Mouse (Mus musculus) heart, embryonic 14.5 days (tissue): ENCODE data around the gene Sac3d1. TPM values are rescaled to one million over a fixed set of nuclear protein-coding genes. Genes with fewer than 3 reads are reported as not detected.

Experiments
- ATAC-seq: fragments of 200-750 bp; cut with Nextera tagmentation; 2 replicates; pipeline ENCODE4 v1.8.0; 2017; ENCODE audit warnings: low read depth, moderate TSS enrichment; ENCODE audit not compliant: insufficient number of reproducible peaks, insufficient read depth, low FRiP score
- H3K27ac ChIP-seq, 2 experiments: fragments of 200-500 bp in 1 of 2; fragments of 300-500 bp in 1 of 2; sonication (generic) in 1 of 2; replicated peaks in 1 of 2; 2 replicates each; pipeline ENCODE4 v1.5.1; 2012 to 2014; ENCODE audit warnings: low read depth in 2 of 2, low read length in 2 of 2, control low read depth in 1 of 2, mild to moderate bottlenecking in 1 of 2, mixed read lengths in 1 of 2; ENCODE audit not compliant: control insufficient read depth in 1 of 2, insufficient read depth in 1 of 2
- H3K27me3 ChIP-seq: fragments of 300-500 bp; sonication (generic); 2 replicates; pipeline ENCODE4 v1.6.1; 2014; ENCODE audit warnings: mild to moderate bottlenecking, low read length, control low read depth; ENCODE audit not compliant: control insufficient read depth, insufficient read depth
- H3K36me3 ChIP-seq: fragments of 300-500 bp; sonication (generic); 2 replicates; pipeline ENCODE4 v1.6.1; 2014; ENCODE audit warnings: mild to moderate bottlenecking, control low read depth, low read length, mixed read lengths; ENCODE audit not compliant: control insufficient read depth, insufficient read depth
- H3K4me1 ChIP-seq, 2 experiments: fragments of 200-500 bp in 1 of 2; fragments of 300-500 bp in 1 of 2; sonication (generic) in 1 of 2; 2 replicates each; pipeline ENCODE4 v1.6.1; 2012 to 2014; ENCODE audit warnings: low read length in 2 of 2, control low read depth in 1 of 2, mixed read lengths in 1 of 2; ENCODE audit not compliant: control insufficient read depth in 2 of 2, insufficient read depth in 2 of 2
- H3K4me2 ChIP-seq: fragments of 300-500 bp; sonication (generic); 2 replicates; pipeline ENCODE4 v1.6.1; 2014; ENCODE audit warnings: mild to moderate bottlenecking, low read length
- H3K4me3 ChIP-seq, 2 experiments: fragments of 200-500 bp in 1 of 2; fragments of 300-500 bp in 1 of 2; sonication (generic) in 1 of 2; 2 replicates each; pipeline ENCODE4 v1.5.1; 2012 to 2014; ENCODE audit warnings: low read length in 2 of 2, mild to moderate bottlenecking in 2 of 2, control low read depth in 1 of 2, low read depth in 1 of 2, moderate library complexity in 1 of 2; ENCODE audit not compliant: control insufficient read depth in 1 of 2, insufficient read depth in 1 of 2
- H3K9ac ChIP-seq: fragments of 300-500 bp; sonication (generic); 2 replicates; pipeline ENCODE4 v1.6.1; 2014; ENCODE audit warnings: mild to moderate bottlenecking, low read length
- H3K9me3 ChIP-seq: fragments of 300-500 bp; sonication (generic); 2 replicates; pipeline ENCODE4 v1.6.1; 2016; ENCODE audit warnings: low read length, control low read depth; ENCODE audit not compliant: control insufficient read depth
- WGBS: fragments of 180-500 bp; shearing (Covaris S2); extraction: QIAGEN DNeasy Blood & Tissue Kit; methylation state at CpG from one replicate; pipeline ENCODE4 v1.1.7; 2014; 5-methylcytosine and 5-hydroxymethylcytosine counted together
- polyA plus RNA-seq: library from polyadenylated mRNA; unstranded; fragments of >200 nt; fragmentation: Nextera tagmentation; extraction: Ambion mirVana; gene quantifications from 2 replicates; pipeline ENCODE4 v1.2.1, GENCODE M21; 2014

Gene Sac3d1
- polyA plus RNA-seq, 1 experiment from 2014 or later: 36.3 TPM

DNA sequence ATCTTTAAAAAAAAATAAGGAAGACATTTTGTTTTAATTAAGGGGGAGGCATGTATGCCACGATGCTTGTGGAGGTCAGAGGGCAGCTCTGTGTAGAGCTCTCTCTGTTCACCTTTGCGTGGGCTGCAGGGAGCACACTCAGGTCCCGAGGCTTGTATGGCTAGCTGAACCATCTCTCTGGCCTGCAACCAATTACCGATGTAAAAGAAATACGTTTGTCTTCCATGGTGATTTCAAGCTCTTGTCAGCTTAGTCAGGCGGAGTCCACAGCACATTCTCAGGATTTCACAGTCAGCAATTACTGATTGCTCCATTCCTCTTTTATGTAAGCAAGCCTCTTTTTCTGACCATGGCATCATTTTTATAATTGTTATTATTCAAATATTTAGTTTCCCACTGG is 17.3 kb downstream of the Sac3d1 start:
- no peak overlapping the region for H3K27ac ChIP-seq
- no peaks in the 10 kb centered on the region for H3K27me3 ChIP-seq
- 75% methylated on average over 6 of the region's 6 CpGs for WGBS
- no peak for ATAC-seq
- peaks cover 5% of the 10 kb centered on the region; the same call in 1 of the 2 replicates for H3K36me3 ChIP-seq
- H3K4me1 ChIP-seq: no peaks in the 10 kb centered on the region
- H3K4me2 ChIP-seq: no peak overlapping the region
- no peak overlapping the region for H3K9ac ChIP-seq
- H3K9me3 ChIP-seq: no peaks in the 10 kb centered on the region
- no peak overlapping the region for H3K4me3 ChIP-seq

DNA sequence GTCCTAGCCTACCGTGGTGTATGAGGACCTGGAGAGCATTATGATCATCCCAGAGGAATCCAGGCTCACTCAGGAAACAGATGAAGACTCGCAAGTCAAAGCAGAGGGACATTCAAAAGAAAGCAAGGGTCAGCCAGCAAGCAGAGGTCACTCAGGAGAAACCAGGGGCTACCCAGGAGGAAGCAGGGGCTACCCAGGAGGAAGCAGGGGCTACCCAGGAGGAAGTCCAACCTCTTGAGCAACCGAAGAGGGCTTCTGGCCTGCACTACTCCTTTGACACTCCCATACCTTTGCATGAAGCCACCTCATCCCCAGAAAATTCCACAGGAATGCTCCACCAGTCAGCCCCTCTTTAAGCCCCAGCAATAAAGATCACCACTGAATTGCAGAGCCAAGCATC is 20.6 kb downstream of the Sac3d1 start:
- H3K9ac ChIP-seq: no peak overlapping the region
- no peak overlapping the region for H3K27ac ChIP-seq
- no peak overlapping the region for H3K4me2 ChIP-seq
- H3K4me1 ChIP-seq: no peaks in the 10 kb centered on the region
- 84% methylated on average over 3 of the region's 3 CpGs for WGBS
- ATAC-seq: no peak
- peaks cover 31% of the 10 kb centered on the region for H3K36me3 ChIP-seq
- H3K4me3 ChIP-seq: no peak overlapping the region
- no peaks in the 10 kb centered on the region for H3K9me3 ChIP-seq
- no peaks in the 10 kb centered on the region for H3K27me3 ChIP-seq

DNA sequence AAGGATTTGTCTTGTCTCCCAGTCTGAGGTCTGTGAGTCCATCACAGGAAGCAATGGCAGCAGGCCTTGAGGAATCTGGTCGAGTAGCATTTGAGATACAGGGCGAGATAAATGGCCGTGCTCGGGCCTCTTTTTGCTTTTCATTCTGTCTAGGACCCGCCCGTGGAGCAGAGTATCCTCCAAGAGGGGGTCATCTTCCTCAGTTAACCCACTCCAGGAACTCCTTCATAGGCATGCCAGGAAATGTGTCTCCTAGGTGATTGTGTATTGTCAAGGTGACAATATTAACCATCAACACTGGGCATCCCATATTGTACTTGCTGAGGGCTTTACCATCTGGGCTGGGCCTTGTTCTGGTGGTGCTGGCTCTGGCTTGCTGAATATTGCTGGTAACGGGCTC is 24.3 kb downstream of the Sac3d1 start, which contains the start of gene AC131692.1:
Gene AC131692.1, plus strand, starts transcription at position 301 of the 400 bp plus-strand sequence.
- peaks cover 65% of the 10 kb centered on the region for H3K36me3 ChIP-seq
- no peak within 1 kb of the TSS for H3K4me3 ChIP-seq
- ATAC-seq: no peak

DNA sequence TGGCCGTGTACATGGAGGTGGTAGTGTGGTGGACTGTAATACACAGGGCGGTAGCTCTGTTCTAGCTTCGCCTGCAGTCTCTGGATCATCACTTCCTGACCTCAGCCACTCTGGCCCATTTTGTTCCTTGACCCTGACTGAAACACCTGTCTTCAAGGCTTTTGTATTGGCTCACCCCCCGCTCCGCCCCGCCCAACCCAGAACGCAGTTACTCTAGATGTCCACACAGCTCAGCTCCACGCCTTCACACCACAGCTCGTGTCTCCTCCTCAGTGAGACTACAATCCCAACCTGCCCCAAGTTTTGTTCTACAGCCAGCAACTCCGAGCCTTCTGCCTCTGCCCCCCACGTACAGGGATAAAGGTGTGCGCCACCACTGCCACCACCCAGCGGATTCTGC is 29.6 kb downstream of the Sac3d1 start:
- H3K4me2 ChIP-seq: no peak overlapping the region
- H3K27me3 ChIP-seq: no peaks in the 10 kb centered on the region
- no peak for ATAC-seq
- H3K4me1 ChIP-seq: peaks cover 4 to 13% of the 10 kb centered on the region in 2 experiments; a peak in 3 of 4 replicates
- H3K36me3 ChIP-seq: peaks cover 65% of the 10 kb centered on the region
- no peak overlapping the region for H3K9ac ChIP-seq
- no peaks in the 10 kb centered on the region for H3K9me3 ChIP-seq
- no peak overlapping the region for H3K4me3 ChIP-seq
- no peak overlapping the region for H3K27ac ChIP-seq
- WGBS: 95% methylated on average over 13 of the region's 13 CpGs

More for the DNA sequence above, 24.3 kb downstream of the Sac3d1 start, which contains the start of gene AC131692.1:
- Histone ChIP-seq H3K4me2 (no peak within 1 kb of the TSS), H3K4me1 (no peaks in the 10 kb centered on the region), H3K9ac (no peak within 1 kb of the TSS), H3K27ac (no peak within 1 kb of the TSS), H3K27me3 (no peaks in the 10 kb centered on the region), H3K9me3 (no peaks in the 10 kb centered on the region)
- 85% methylated on average over 7 of the region's 7 CpGs for WGBS

DNA sequence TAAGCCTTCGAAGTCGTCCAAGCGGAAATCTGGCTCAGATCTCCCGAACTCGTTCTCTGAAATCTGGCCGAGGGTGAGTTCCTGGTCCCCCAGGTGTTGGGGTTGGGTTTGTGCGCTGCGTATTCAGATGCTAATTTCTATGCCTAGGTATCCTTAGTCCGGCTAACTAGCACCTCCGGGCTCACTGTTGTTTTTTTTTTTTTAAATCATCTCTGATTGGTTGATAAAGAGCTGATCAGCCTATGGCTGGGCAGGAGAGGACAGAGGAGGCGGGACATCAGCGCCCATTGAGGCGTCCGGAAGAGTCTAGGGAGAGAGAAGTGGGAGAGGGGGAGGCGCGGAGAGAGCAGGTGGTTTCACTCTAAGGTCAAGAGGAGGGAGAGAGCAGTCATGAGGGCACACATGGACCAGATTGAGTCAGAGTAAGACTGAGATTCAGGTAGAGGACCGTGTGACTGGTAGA is 33.0 kb downstream of the Sac3d1 start:
- peak overlapping the region; percentile 83 for H3K9ac ChIP-seq
- 1% methylated on average over 17 of the region's 17 CpGs for WGBS
- H3K27me3 ChIP-seq: no peaks in the 10 kb centered on the region
- no peaks in the 10 kb centered on the region for H3K9me3 ChIP-seq
- peak overlapping the region; percentile 81 for H3K4me2 ChIP-seq
- ATAC-seq: peak; percentile 57
- H3K36me3 ChIP-seq: peaks cover 70% of the 10 kb centered on the region
- H3K4me1 ChIP-seq: peaks cover 5 to 17% of the 10 kb centered on the region in 2 experiments; a peak in 3 of 4 replicates
- H3K27ac ChIP-seq: peak overlapping the region; percentile 42 to 63; a peak in 2 of 4 replicates
- peak overlapping the region; percentile 81 to 84 for H3K4me3 ChIP-seq

DNA sequence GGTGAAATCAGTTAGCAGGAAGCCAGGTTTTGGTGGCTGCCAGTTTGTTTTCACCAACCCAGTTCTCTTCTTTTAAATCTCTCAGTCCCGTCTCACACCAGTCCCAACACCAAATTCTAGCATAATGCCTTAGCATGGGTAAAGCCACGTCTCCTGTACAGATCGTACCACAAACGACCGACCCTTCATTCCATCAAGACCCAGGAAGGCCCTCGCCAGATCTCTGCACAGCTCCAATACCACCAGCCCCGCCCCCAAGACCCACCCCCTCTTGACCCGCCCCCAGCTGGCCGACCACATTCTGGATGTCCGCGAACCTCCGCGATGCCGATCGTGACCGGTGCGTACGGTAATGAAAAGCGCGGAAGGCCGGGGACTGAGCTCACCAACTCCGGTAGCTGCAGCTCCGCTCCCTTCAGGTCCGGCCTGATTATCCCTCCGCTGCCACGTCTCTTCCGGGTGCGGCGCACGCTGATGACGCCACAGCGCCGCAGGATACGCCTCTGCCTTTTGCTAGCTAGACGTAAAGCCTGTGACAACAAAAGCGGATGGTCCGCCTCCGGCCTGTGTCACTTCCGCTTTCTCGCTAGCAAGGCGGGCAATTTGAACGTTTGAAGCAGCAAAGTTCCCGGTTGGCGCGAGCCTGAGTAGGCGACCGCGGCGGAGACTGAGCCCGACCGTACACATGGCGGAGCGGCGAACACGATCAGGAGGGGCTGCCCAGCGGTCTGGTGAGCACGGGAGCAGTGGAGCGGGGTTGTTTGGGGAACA is 33.8 kb downstream of the Sac3d1 start, which contains the start of the genes Zfpl1 and Cdca5:
Gene Zfpl1, minus strand, starts transcription at position 479 of the 771 bp plus-strand sequence.
Gene Cdca5, plus strand, starts transcription at position 506 of the 771 bp plus-strand sequence.
- Histone ChIP-seq H3K27ac (peak within 1 kb of the TSS; percentile 42 to 63; a peak in 2 of 4 replicates), H3K4me3 (peak within 1 kb of the TSS; percentile 81 to 84), H3K4me1 (peaks cover 5 to 17% of the 10 kb centered on the region in 2 experiments; a peak in 3 of 4 replicates), H3K27me3 (no peaks in the 10 kb centered on the region), H3K9ac (peak within 1 kb of the TSS; percentile 83), H3K36me3 (peaks cover 70% of the 10 kb centered on the region), H3K4me2 (peak within 1 kb of the TSS; percentile 81), H3K9me3 (no peaks in the 10 kb centered on the region)
- peak; percentile 78 for ATAC-seq
- WGBS: under 1% methylated on average over 57 of the region's 58 CpGs

DNA sequence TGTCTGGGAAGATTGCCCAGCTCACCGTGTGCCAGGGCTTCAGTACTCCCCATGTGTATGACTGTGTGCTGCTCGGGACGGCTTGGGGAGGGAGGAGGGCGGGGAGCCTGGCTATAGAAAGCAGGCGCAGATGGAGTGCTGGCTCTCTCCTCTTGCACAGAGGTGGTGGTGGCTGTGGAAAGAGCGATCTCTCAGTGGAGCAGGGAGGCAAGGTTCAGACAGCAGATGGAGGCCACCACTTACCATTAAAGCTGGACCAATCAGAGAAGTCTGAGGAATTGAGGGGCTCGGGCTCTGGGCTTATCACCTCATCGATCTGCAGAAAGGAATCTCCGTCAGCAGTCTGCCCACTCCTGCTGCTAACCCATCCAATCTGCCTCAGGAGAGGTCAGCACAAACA is 36.3 kb downstream of the Sac3d1 start, which contains the start of gene Gm28374:
Gene Gm28374, minus strand, starts transcription at position 101 of the 400 bp plus-strand sequence.
- no peak for ATAC-seq
- Histone ChIP-seq H3K9ac (no peak within 1 kb of the TSS), H3K27me3 (no peaks in the 10 kb centered on the region), H3K9me3 (no peaks in the 10 kb centered on the region), H3K27ac (no peak within 1 kb of the TSS), H3K4me1 (peaks cover 5 to 17% of the 10 kb centered on the region in 2 experiments; a peak in 3 of 4 replicates), H3K4me3 (no peak within 1 kb of the TSS), H3K36me3 (peaks cover 54% of the 10 kb centered on the region), H3K4me2 (no peak within 1 kb of the TSS)
- 88% methylated on average over 9 of the region's 9 CpGs for WGBS
